Mouse (Mus musculus) stomach, postnatal 0 days (tissue): Measurements from ENCODE around the gene Slc26a10.

Experiments
- CTCF ChIP-seq: IDR thresholded peaks from 2 replicates; pipeline ENCODE4 v1.5.1; 2016; ENCODE audit warnings: antibody characterized with exemption, low read depth, mild to moderate bottlenecking, moderate library complexity
- EP300 ChIP-seq: optimal IDR thresholded peaks from 2 replicates; pipeline ENCODE3; 2016; ENCODE audit warnings: antibody characterized with exemption

GRCm38 (mm10) chr10:127218339-127218738, 37.9 kb upstream of the Slc26a10 start:
- TF ChIP-seq CTCF (no peak), EP300 (no peak)
